Mouse (Mus musculus): Measurements from ENCODE around the gene Plod2. TPM values are rescaled to one million over a fixed set of nuclear protein-coding genes. Genes with fewer than 3 reads are reported as not detected.

Plod2 gene
- polyA plus RNA-seq (2014; fragmentation: Nextera tagmentation; extraction: Ambion mirVana) = 43.5 and 49.2 TPM in 2 replicates

DNA sequence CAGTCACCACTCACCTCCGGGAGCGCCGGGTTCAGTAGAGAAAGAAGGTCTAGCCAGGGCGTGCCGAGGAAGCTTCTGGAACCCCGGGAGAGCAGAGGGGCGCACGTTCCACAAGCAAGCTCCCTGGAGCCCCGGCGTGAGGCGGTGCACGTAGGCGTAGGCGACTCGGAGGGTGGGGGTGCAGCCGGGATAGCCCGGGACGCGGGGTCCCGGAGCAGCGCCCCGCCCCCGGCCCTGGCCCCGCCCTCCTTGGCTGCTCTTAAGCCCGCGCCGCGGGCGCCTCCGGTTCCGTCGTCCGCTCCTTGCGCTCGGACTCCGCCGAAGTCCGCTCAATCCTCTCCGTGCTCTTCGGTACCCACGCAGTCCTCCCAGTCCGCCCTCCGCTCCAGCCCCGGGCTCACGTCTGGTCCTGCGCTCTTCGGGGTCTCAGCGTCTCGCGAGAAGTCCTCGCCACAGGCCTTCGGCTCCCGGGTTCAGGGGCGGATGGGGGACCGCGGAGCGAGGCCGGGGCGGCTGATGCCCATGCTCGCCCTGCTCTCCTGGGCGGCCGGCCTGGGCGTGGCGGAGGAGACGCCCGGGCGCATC is at the start of gene Plod2:
Gene Plod2, plus strand, starts transcription at position 247 of the 585 bp plus-strand sequence.
- ATAC-seq (replicated peaks; ENCODE audit: insufficient number of reproducible peaks, low FRiP score, low TSS enrichment) = peak; percentile 89
- 1% methylated on average over 45 of the region's 67 CpGs for WGBS (ENCODE audit: insufficient replicate concordance)
- Histone ChIP-seq H3K4me3 (ENCODE audit: low read depth, low read length) (peak within 1 kb of the TSS; percentile 75), H3K27ac (ENCODE audit: low read depth, low read length) (peak within 1 kb of the TSS; percentile 50), H3K4me1 (ENCODE audit: control insufficient read depth, insufficient read depth, low read length) (no peaks in the 10 kb centered on the region), H3K9me3 (replicated peaks; ENCODE audit: control insufficient read depth, low read length) (no peaks in the 10 kb centered on the region), H3K27me3 (ENCODE audit: control insufficient read depth, insufficient read depth, low read length) (no peaks in the 10 kb centered on the region), H3K36me3 (ENCODE audit: control insufficient read depth, insufficient read depth, low read length) (no peaks in the 10 kb centered on the region), H3K4me2 (peak within 1 kb of the TSS; percentile 72), H3K9ac (ENCODE audit: low read depth, low read length) (peak within 1 kb of the TSS; percentile 83)

GRCm38 (mm10) chr9:92499710-92500410 is 42.2 kb upstream of the Plod2 start:
- no peaks in the 10 kb centered on the region for H3K27me3 ChIP-seq (ENCODE audit: control insufficient read depth, insufficient read depth, low read length)
- WGBS (ENCODE audit: insufficient replicate concordance) = 42% methylated on average over 12 of the region's 12 CpGs
- H3K9me3 ChIP-seq (replicated peaks; ENCODE audit: control insufficient read depth, low read length) = no peaks in the 10 kb centered on the region
- no peak overlapping the region for H3K4me3 ChIP-seq (ENCODE audit: low read depth, low read length)
- H3K27ac ChIP-seq (ENCODE audit: low read depth, low read length) = no peak overlapping the region
- H3K9ac ChIP-seq (ENCODE audit: low read depth, low read length) = no peak overlapping the region
- ATAC-seq (replicated peaks; ENCODE audit: insufficient number of reproducible peaks, low FRiP score, low TSS enrichment) = no peak
- H3K36me3 ChIP-seq (ENCODE audit: control insufficient read depth, insufficient read depth, low read length) = no peaks in the 10 kb centered on the region
- no peaks in the 10 kb centered on the region for H3K4me1 ChIP-seq (ENCODE audit: control insufficient read depth, insufficient read depth, low read length)
- H3K4me2 ChIP-seq = no peak overlapping the region

- Histone ChIP-seq H3K27ac (ENCODE audit: low read depth, low read length) (no peak overlapping the region), H3K4me3 (ENCODE audit: low read depth, low read length) (no peak overlapping the region), H3K36me3 (ENCODE audit: control insufficient read depth, insufficient read depth, low read length) (no peaks in the 10 kb centered on the region), H3K9me3 (replicated peaks; ENCODE audit: control insufficient read depth, low read length) (no peaks in the 10 kb centered on the region), H3K27me3 (ENCODE audit: control insufficient read depth, insufficient read depth, low read length) (no peaks in the 10 kb centered on the region), H3K4me1 (ENCODE audit: control insufficient read depth, insufficient read depth, low read length) (no peaks in the 10 kb centered on the region), H3K9ac (ENCODE audit: low read depth, low read length) (no peak overlapping the region), H3K4me2 (no peak overlapping the region)
- no peak for ATAC-seq (replicated peaks; ENCODE audit: insufficient number of reproducible peaks, low FRiP score, low TSS enrichment)
- WGBS (ENCODE audit: insufficient replicate concordance) = 67% methylated on average over 3 of the region's 3 CpGs
Observed at GRCm38 (mm10) chr9:92504256-92504655, 37.8 kb upstream of the Plod2 start.

DNA sequence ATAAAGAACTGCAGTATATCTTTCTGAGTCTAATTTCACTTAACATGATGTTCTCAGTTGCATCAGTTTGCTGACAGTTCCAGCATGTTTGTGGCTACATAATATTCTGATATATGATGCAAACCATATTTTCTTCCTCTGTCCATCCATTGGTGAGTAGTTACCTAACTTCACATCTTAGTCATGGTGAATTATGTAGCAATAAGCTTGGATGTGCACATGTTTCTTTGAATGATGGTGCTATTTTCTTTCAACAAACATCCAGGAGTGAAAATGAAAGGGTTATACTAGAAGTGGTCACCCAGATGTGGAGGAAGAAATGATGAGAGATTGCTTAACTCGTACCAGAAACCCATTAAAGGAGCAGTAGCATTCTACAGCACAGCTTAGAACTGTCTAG is 37.1 kb upstream of the Plod2 start:
- 56% methylated on average over 1 of the region's 1 CpGs for WGBS (ENCODE audit: insufficient replicate concordance)
- Histone ChIP-seq H3K27ac (ENCODE audit: low read depth, low read length) (no peak overlapping the region), H3K4me1 (ENCODE audit: control insufficient read depth, insufficient read depth, low read length) (no peaks in the 10 kb centered on the region), H3K4me2 (no peak overlapping the region), H3K9ac (ENCODE audit: low read depth, low read length) (no peak overlapping the region), H3K27me3 (ENCODE audit: control insufficient read depth, insufficient read depth, low read length) (no peaks in the 10 kb centered on the region), H3K9me3 (replicated peaks; ENCODE audit: control insufficient read depth, low read length) (no peaks in the 10 kb centered on the region), H3K36me3 (ENCODE audit: control insufficient read depth, insufficient read depth, low read length) (no peaks in the 10 kb centered on the region), H3K4me3 (ENCODE audit: low read depth, low read length) (no peak overlapping the region)
- no peak for ATAC-seq (replicated peaks; ENCODE audit: insufficient number of reproducible peaks, low FRiP score, low TSS enrichment)

- ATAC-seq (replicated peaks; ENCODE audit: insufficient number of reproducible peaks, low FRiP score, low TSS enrichment) = no peak
- Histone ChIP-seq H3K27ac (ENCODE audit: low read depth, low read length) (no peak overlapping the region), H3K27me3 (ENCODE audit: control insufficient read depth, insufficient read depth, low read length) (no peaks in the 10 kb centered on the region), H3K4me2 (no peak overlapping the region), H3K4me3 (ENCODE audit: low read depth, low read length) (no peak overlapping the region), H3K4me1 (ENCODE audit: control insufficient read depth, insufficient read depth, low read length) (no peaks in the 10 kb centered on the region), H3K9ac (ENCODE audit: low read depth, low read length) (no peak overlapping the region), H3K36me3 (ENCODE audit: control insufficient read depth, insufficient read depth, low read length) (no peaks in the 10 kb centered on the region), H3K9me3 (replicated peaks; ENCODE audit: control insufficient read depth, low read length) (no peaks in the 10 kb centered on the region)
Observed at GRCm38 (mm10) chr9:92511696-92512095, 30.3 kb upstream of the Plod2 start.

- Histone ChIP-seq H3K9me3 (replicated peaks; ENCODE audit: control insufficient read depth, low read length) (no peaks in the 10 kb centered on the region; the same call in 1 of the 2 replicates), H3K36me3 (ENCODE audit: control insufficient read depth, insufficient read depth, low read length) (no peaks in the 10 kb centered on the region), H3K4me3 (ENCODE audit: low read depth, low read length) (no peak overlapping the region), H3K27me3 (ENCODE audit: control insufficient read depth, insufficient read depth, low read length) (no peaks in the 10 kb centered on the region), H3K9ac (ENCODE audit: low read depth, low read length) (no peak overlapping the region), H3K4me1 (ENCODE audit: control insufficient read depth, insufficient read depth, low read length) (no peaks in the 10 kb centered on the region), H3K27ac (ENCODE audit: low read depth, low read length) (no peak overlapping the region), H3K4me2 (no peak overlapping the region)
- 92% methylated on average over 12 of the region's 12 CpGs for WGBS (ENCODE audit: insufficient replicate concordance)
- no peak for ATAC-seq (replicated peaks; ENCODE audit: insufficient number of reproducible peaks, low FRiP score, low TSS enrichment)
Observed at GRCm38 (mm10) chr9:92517036-92517435, 25.0 kb upstream of the Plod2 start.

GRCm38 (mm10) chr9:92520751-92521150 is 21.3 kb upstream of the Plod2 start:
- no peak overlapping the region for H3K4me3 ChIP-seq (ENCODE audit: low read depth, low read length)
- H3K9me3 ChIP-seq (replicated peaks; ENCODE audit: control insufficient read depth, low read length) = no peaks in the 10 kb centered on the region; the same call in 1 of the 2 replicates
- H3K36me3 ChIP-seq (ENCODE audit: control insufficient read depth, insufficient read depth, low read length) = no peaks in the 10 kb centered on the region
- WGBS (ENCODE audit: insufficient replicate concordance) = 84% methylated on average over 10 of the region's 10 CpGs
- H3K4me1 ChIP-seq (ENCODE audit: control insufficient read depth, insufficient read depth, low read length) = no peaks in the 10 kb centered on the region
- no peaks in the 10 kb centered on the region for H3K27me3 ChIP-seq (ENCODE audit: control insufficient read depth, insufficient read depth, low read length)
- ATAC-seq (replicated peaks; ENCODE audit: insufficient number of reproducible peaks, low FRiP score, low TSS enrichment) = no peak
- no peak overlapping the region for H3K4me2 ChIP-seq
- no peak overlapping the region for H3K27ac ChIP-seq (ENCODE audit: low read depth, low read length)
- H3K9ac ChIP-seq (ENCODE audit: low read depth, low read length) = no peak overlapping the region

DNA sequence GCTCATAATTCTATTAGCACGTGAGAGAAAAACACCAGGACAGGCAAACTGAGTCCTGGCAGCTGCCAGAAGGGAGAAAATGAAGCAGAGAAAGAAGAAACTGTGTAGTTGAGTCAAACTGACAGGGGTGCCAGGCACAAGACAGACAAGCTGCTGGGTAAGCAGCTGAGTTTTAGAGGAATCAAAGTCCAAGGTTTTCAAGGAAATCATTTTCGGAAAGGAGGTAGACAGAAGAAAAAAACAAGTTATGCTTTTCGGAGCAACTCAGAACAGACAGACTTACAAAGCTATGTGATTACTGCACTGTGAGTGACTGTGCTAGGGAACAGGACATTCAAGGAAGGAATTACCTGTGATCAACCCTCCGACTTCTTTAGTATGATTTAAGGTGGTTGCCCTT is 17.5 kb upstream of the Plod2 start:
- Histone ChIP-seq H3K4me2 (no peak overlapping the region), H3K27ac (ENCODE audit: low read depth, low read length) (no peak overlapping the region), H3K4me3 (ENCODE audit: low read depth, low read length) (no peak overlapping the region), H3K36me3 (ENCODE audit: control insufficient read depth, insufficient read depth, low read length) (no peaks in the 10 kb centered on the region), H3K27me3 (ENCODE audit: control insufficient read depth, insufficient read depth, low read length) (no peaks in the 10 kb centered on the region), H3K4me1 (ENCODE audit: control insufficient read depth, insufficient read depth, low read length) (no peaks in the 10 kb centered on the region), H3K9me3 (replicated peaks; ENCODE audit: control insufficient read depth, low read length) (no peaks in the 10 kb centered on the region), H3K9ac (ENCODE audit: low read depth, low read length) (no peak overlapping the region)
- ATAC-seq (replicated peaks; ENCODE audit: insufficient number of reproducible peaks, low FRiP score, low TSS enrichment) = no peak
- 73% methylated on average over 4 of the region's 4 CpGs for WGBS (ENCODE audit: insufficient replicate concordance)

DNA sequence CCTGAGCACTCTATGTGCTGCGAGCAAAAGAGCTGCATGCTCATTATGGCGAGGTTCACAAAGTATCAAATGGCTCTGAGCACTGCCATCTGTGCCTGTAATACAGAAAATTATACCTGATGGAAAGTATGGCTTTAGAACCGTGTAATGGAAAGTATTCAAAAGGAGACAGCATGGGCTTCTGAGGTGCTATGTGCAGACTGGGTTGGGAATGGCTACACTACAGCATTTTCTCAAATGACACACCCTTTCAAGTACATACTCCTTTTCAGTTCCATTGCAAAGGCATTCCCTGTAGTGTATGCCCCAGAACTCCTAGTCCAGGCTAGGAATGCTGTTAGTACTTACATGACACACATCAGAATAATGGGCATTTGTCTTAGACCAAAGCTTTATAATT is 12.0 kb upstream of the Plod2 start:
- H3K4me1 ChIP-seq (ENCODE audit: control insufficient read depth, insufficient read depth, low read length) = no peaks in the 10 kb centered on the region
- H3K27me3 ChIP-seq (ENCODE audit: control insufficient read depth, insufficient read depth, low read length) = no peaks in the 10 kb centered on the region
- H3K9me3 ChIP-seq (replicated peaks; ENCODE audit: control insufficient read depth, low read length) = no peaks in the 10 kb centered on the region
- no peak overlapping the region for H3K9ac ChIP-seq (ENCODE audit: low read depth, low read length)
- H3K27ac ChIP-seq (ENCODE audit: low read depth, low read length) = no peak overlapping the region
- no peak for ATAC-seq (replicated peaks; ENCODE audit: insufficient number of reproducible peaks, low FRiP score, low TSS enrichment)
- H3K4me3 ChIP-seq (ENCODE audit: low read depth, low read length) = no peak overlapping the region
- H3K4me2 ChIP-seq = no peak overlapping the region
- no peaks in the 10 kb centered on the region for H3K36me3 ChIP-seq (ENCODE audit: control insufficient read depth, insufficient read depth, low read length)
- WGBS (ENCODE audit: insufficient replicate concordance) = 82% methylated on average over 3 of the region's 3 CpGs

Measured in heart, embryonic 11.5 days (tissue).